Mouse (Mus musculus) MEL (cell line): ENCODE measurements around the gene Gpat2. TPM values are rescaled to one million over a fixed set of nuclear protein-coding genes. Genes with fewer than 3 reads are reported as not detected.

Source experiments
- DNase-seq: peaks from one replicate; pipeline ENCODE4 v3.0.0; 2011; ENCODE audit warnings: low read depth, low spot score
- H3K27ac ChIP-seq: 2 replicates; pipeline ENCODE4 v1.5.1; 2012; ENCODE audit warnings: low read depth, mild to moderate bottlenecking, control low read depth, low read length, moderate library complexity; ENCODE audit not compliant: control insufficient read depth
- H3K27me3 ChIP-seq, 2 experiments: fragments of 150-350 bp in 1 of 2; sonication (generic) in 1 of 2; 2 replicates each; pipeline ENCODE4 v1.6.1; 2012; ENCODE audit warnings: low read length in 2 of 2, mild to moderate bottlenecking in 2 of 2, improper control_type of control experiment in 1 of 2, moderate library complexity in 1 of 2; ENCODE audit not compliant: insufficient read depth in 2 of 2, control insufficient read depth in 1 of 2
- H3K36me3 ChIP-seq, 2 experiments: 2 replicates each; pipeline ENCODE4 v1.6.1; 2012 to 2014; ENCODE audit warnings: low read length in 2 of 2, improper control_type of control experiment in 1 of 2, inconsistent platforms in 1 of 2, mild to moderate bottlenecking in 1 of 2; ENCODE audit not compliant: insufficient read depth in 2 of 2, control insufficient read depth in 1 of 2
- H3K4me1 ChIP-seq, 2 experiments: fragments of 150-350 bp in 1 of 2; sonication (generic) in 1 of 2; 2 replicates each; pipeline ENCODE4 v1.6.1; 2012; ENCODE audit warnings: low read length in 2 of 2, improper control_type of control experiment in 1 of 2, mild to moderate bottlenecking in 1 of 2; ENCODE audit not compliant: insufficient read depth in 2 of 2, control insufficient read depth in 1 of 2
- H3K4me3 ChIP-seq, 2 experiments: fragments of 150-350 bp in 1 of 2; sonication (generic) in 1 of 2; 2 replicates each; pipeline ENCODE4 v1.5.1; 2012; ENCODE audit warnings: low read depth in 2 of 2, low read length in 2 of 2, mild to moderate bottlenecking in 2 of 2, moderate library complexity in 2 of 2, control low read depth in 1 of 2, improper control_type of control experiment in 1 of 2; ENCODE audit not compliant: control insufficient read depth in 1 of 2, insufficient read depth in 1 of 2
- H3K79me2 ChIP-seq: 2 replicates; pipeline ENCODE4 v1.6.1; 2012; ENCODE audit warnings: mild to moderate bottlenecking, low read length, moderate library complexity; ENCODE audit not compliant: control insufficient read depth, poor library complexity, insufficient read depth
- H3K9ac ChIP-seq: 2 replicates; pipeline ENCODE4 v1.6.1; 2012; ENCODE audit warnings: low read depth, mild to moderate bottlenecking, control low read depth, low read length, moderate library complexity; ENCODE audit not compliant: control insufficient read depth, poor library complexity, severe bottlenecking
- H3K9me3 ChIP-seq: fragments of 150-350 bp; sonication (generic); replicated peaks from 2 replicates; pipeline ENCODE4 v1.6.1; 2012; ENCODE audit warnings: mild to moderate bottlenecking, low read length, improper control_type of control experiment, moderate library complexity; ENCODE audit not compliant: insufficient read depth
- CHD1 ChIP-seq: IDR thresholded peaks from 2 replicates; pipeline ENCODE4 v1.6.1; 2012; ENCODE audit warnings: low read depth, mild to moderate bottlenecking, inconsistent platforms, low read length, improper control_type of control experiment
- CHD2 ChIP-seq: IDR thresholded peaks from 2 replicates; pipeline ENCODE4 v1.6.1; 2011; ENCODE audit warnings: low read length, improper control_type of control experiment
- CTCF ChIP-seq, 3 experiments: IDR thresholded peaks in 2 of 3; conservative IDR thresholded peaks in 1 of 3; 2 replicates each; pipeline ENCODE4 v1.5.1; 2011 to 2012; ENCODE audit warnings: low read length in 3 of 3, low read depth in 2 of 3, mild to moderate bottlenecking in 2 of 3, improper control_type of control experiment in 1 of 3, inconsistent platforms in 1 of 3, mixed read lengths in 1 of 3, moderate library complexity in 1 of 3; ENCODE audit not compliant: control insufficient read depth in 1 of 3, insufficient read depth in 1 of 3, poor library complexity in 1 of 3, severe bottlenecking in 1 of 3
- E2F4 ChIP-seq: IDR thresholded peaks from 2 replicates; pipeline ENCODE4 v1.6.1; 2011; ENCODE audit warnings: low read depth, low read length, improper control_type of control experiment, borderline replicate concordance
- ELF1 ChIP-seq: IDR thresholded peaks from 2 replicates; pipeline ENCODE4 v1.6.1; 2014; ENCODE audit warnings: low read depth, mild to moderate bottlenecking, inconsistent platforms, low read length, improper control_type of control experiment, moderate library complexity
- EP300 ChIP-seq, 2 experiments: IDR thresholded peaks; 2 replicates each; pipeline ENCODE4 v1.6.1; 2011; ENCODE audit warnings: improper control_type of control experiment in 2 of 2, low read length in 2 of 2, low read depth in 1 of 2, mild to moderate bottlenecking in 1 of 2
- GABPA ChIP-seq: IDR thresholded peaks from 2 replicates; pipeline ENCODE4 v1.6.1; 2012; ENCODE audit warnings: low read depth, mild to moderate bottlenecking, inconsistent platforms, low read length, improper control_type of control experiment, moderate library complexity
- GATA1 ChIP-seq: IDR thresholded peaks from 2 replicates; pipeline ENCODE4 v1.6.1; 2011; ENCODE audit warnings: low read depth, low read length, improper control_type of control experiment
- HCFC1 ChIP-seq: IDR thresholded peaks from 2 replicates; pipeline ENCODE4 v1.6.1; 2012; ENCODE audit warnings: low read depth, mild to moderate bottlenecking, inconsistent platforms, low read length, improper control_type of control experiment, moderate library complexity
- JUND ChIP-seq: IDR thresholded peaks from 2 replicates; pipeline ENCODE4 v1.6.1; 2011; ENCODE audit warnings: low read depth, mild to moderate bottlenecking, improper control_type of control experiment, low read length
- MAX ChIP-seq: IDR thresholded peaks from 2 replicates; pipeline ENCODE4 v1.6.1; 2011; ENCODE audit warnings: low read length, improper control_type of control experiment
- MAZ ChIP-seq: IDR thresholded peaks from 2 replicates; pipeline ENCODE4 v1.6.1; 2012; ENCODE audit warnings: low read depth, mild to moderate bottlenecking, inconsistent platforms, low read length, improper control_type of control experiment
- MEF2A ChIP-seq: IDR thresholded peaks from 2 replicates; pipeline ENCODE4 v1.6.1; 2014; ENCODE audit warnings: low read depth, mild to moderate bottlenecking, inconsistent platforms, low read length, improper control_type of control experiment; ENCODE audit not compliant: poor library complexity, insufficient replicate concordance, severe bottlenecking; ENCODE audit errors: extremely low read depth
- NELFE ChIP-seq: IDR thresholded peaks from 2 replicates; pipeline ENCODE4 v1.6.1; 2011; ENCODE audit warnings: low read depth, low read length, improper control_type of control experiment
- NRF1 ChIP-seq: IDR thresholded peaks from 2 replicates; pipeline ENCODE4 v1.6.1; 2014; ENCODE audit warnings: low read depth, mild to moderate bottlenecking, inconsistent platforms, low read length, improper control_type of control experiment, moderate library complexity; ENCODE audit not compliant: poor library complexity, insufficient read depth, severe bottlenecking
- POLR2A ChIP-seq, 2 experiments: IDR thresholded peaks; 2 replicates each; pipeline ENCODE4 v1.6.1; 2011 to 2012; ENCODE audit warnings: low read length in 2 of 2, mild to moderate bottlenecking in 2 of 2, control low read depth in 1 of 2, improper control_type of control experiment in 1 of 2, low read depth in 1 of 2, moderate library complexity in 1 of 2; ENCODE audit not compliant: control insufficient read depth in 1 of 2, insufficient read depth in 1 of 2, poor library complexity in 1 of 2
- POLR2AphosphoS5 ChIP-seq: IDR thresholded peaks from 2 replicates; pipeline ENCODE4 v1.6.1; 2012; ENCODE audit warnings: low read depth, borderline replicate concordance, mild to moderate bottlenecking, inconsistent platforms, low read length, moderate library complexity, mixed read lengths
- RAD21 ChIP-seq: IDR thresholded peaks from 2 replicates; pipeline ENCODE4 v1.6.1; 2011; ENCODE audit warnings: mild to moderate bottlenecking, low read depth, low read length, improper control_type of control experiment
- RCOR1 ChIP-seq: IDR thresholded peaks from 2 replicates; pipeline ENCODE4 v1.6.1; 2012; ENCODE audit warnings: low read depth, mild to moderate bottlenecking, inconsistent platforms, low read length, improper control_type of control experiment
- SIN3A ChIP-seq: IDR thresholded peaks from 2 replicates; pipeline ENCODE4 v1.6.1; 2012; ENCODE audit warnings: low read length, improper control_type of control experiment, inconsistent platforms
- SMC3 ChIP-seq: IDR thresholded peaks from 2 replicates; pipeline ENCODE4 v1.6.1; 2011; ENCODE audit warnings: low read depth, low read length, improper control_type of control experiment
- TAL1 ChIP-seq: IDR thresholded peaks from 2 replicates; pipeline ENCODE4 v1.6.1; 2012; ENCODE audit warnings: mild to moderate bottlenecking, inconsistent platforms, low read length, moderate library complexity, mixed read lengths
- TBP ChIP-seq: IDR thresholded peaks from 2 replicates; pipeline ENCODE4 v1.8.0; 2011; ENCODE audit warnings: low read depth, low read length, improper control_type of control experiment
- TCF12 ChIP-seq: IDR thresholded peaks from 2 replicates; pipeline ENCODE4 v1.6.1; 2014; ENCODE audit warnings: low read depth, mild to moderate bottlenecking, inconsistent platforms, low read length, improper control_type of control experiment, moderate library complexity
- UBTF ChIP-seq: IDR thresholded peaks from 2 replicates; pipeline ENCODE4 v1.6.1; 2012; ENCODE audit warnings: low read depth, mild to moderate bottlenecking, inconsistent platforms, low read length, improper control_type of control experiment, moderate library complexity, borderline replicate concordance; ENCODE audit not compliant: insufficient read depth
- USF1 ChIP-seq: IDR thresholded peaks from 2 replicates; pipeline ENCODE4 v1.6.1; 2014; ENCODE audit warnings: low read depth, mild to moderate bottlenecking, inconsistent platforms, low read length, improper control_type of control experiment, moderate library complexity
- USF2 ChIP-seq, 2 experiments: IDR thresholded peaks; 2 replicates each; pipeline ENCODE4 v1.6.1; 2011 to 2012; ENCODE audit warnings: improper control_type of control experiment in 2 of 2, low read length in 2 of 2, borderline replicate concordance in 1 of 2, inconsistent platforms in 1 of 2, low read depth in 1 of 2, mild to moderate bottlenecking in 1 of 2; ENCODE audit not compliant: insufficient read depth in 1 of 2
- ZC3H11A ChIP-seq: IDR thresholded peaks from 2 replicates; pipeline ENCODE4 v1.6.1; 2012; ENCODE audit warnings: low read depth, mild to moderate bottlenecking, inconsistent platforms, low read length, improper control_type of control experiment
- ZKSCAN1 ChIP-seq: IDR thresholded peaks from 2 replicates; pipeline ENCODE4 v1.6.1; 2012; ENCODE audit warnings: low read depth, mild to moderate bottlenecking, inconsistent platforms, low read length, improper control_type of control experiment, moderate library complexity
- ZMIZ1 ChIP-seq: IDR thresholded peaks from 2 replicates; pipeline ENCODE4 v1.6.1; 2012; ENCODE audit warnings: low read depth, mild to moderate bottlenecking, inconsistent platforms, low read length, improper control_type of control experiment, moderate library complexity
- ZNF384 ChIP-seq: IDR thresholded peaks from 2 replicates; pipeline ENCODE4 v1.6.1; 2012; ENCODE audit warnings: low read depth, mild to moderate bottlenecking, inconsistent platforms, low read length, improper control_type of control experiment
- polyA plus RNA-seq, 2 experiments: library from polyadenylated mRNA; stranded (reverse) in 1 of 2; unstranded in 1 of 2; fragments of >175 nt in 1 of 2; fragments of >200 nt in 1 of 2; gene quantifications; 2 replicates each; pipeline versions ENCODE4 v1.2.1 to v1.2.4; 2012; ENCODE audit warnings: low replicate concordance in 2 of 2, low read depth in 1 of 2; ENCODE audit not compliant: insufficient read length in 2 of 2, insufficient read depth in 1 of 2, missing spikeins in 1 of 2
- total RNA-seq: library from RNA; depleted of rRNA; stranded (reverse); fragments of 300-350 nt; gene quantifications from 2 replicates; pipeline ENCODE4 v1.2.3, GENCODE M21; 2012

The Gpat2 gene
- total and polyA plus RNA-seq, 3 experiments = 0.07 TPM; not detected in 2

DNA sequence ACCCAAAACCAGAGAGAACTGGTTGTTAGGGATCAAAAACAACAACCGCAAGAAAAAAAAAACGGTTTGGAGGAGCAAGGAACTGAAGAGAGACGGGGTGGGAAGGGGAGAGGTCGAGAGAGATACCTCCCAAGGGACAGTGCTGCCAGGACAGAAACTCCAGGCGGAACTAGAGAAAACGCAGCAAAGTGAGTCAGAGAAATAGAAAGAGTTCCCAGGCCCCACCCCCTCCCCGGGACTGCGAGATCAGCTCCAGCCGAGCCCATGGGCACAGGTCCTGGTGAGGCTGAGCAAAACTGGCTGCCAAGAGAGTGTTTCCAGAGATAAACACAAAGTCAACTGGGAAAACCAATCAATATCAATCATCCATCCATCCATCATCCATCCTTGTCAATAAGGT, 36.4 kb downstream of the Gpat2 start:
- DNase-seq = no peak
- Histone ChIP-seq H3K27me3 (peaks cover 0 to 3% of the 10 kb centered on the region in 2 experiments; a peak in 2 of 4 replicates), H3K27ac (no peak overlapping the region), H3K4me1 (peaks cover 0 to 10% of the 10 kb centered on the region in 2 experiments; a peak in 2 of 4 replicates), H3K4me3 (no peak overlapping the region), H3K79me2 (no peaks in the 10 kb centered on the region), H3K9ac (no peak overlapping the region), H3K9me3 (no peaks in the 10 kb centered on the region), H3K36me3 (peaks cover 0 to 4% of the 10 kb centered on the region in 2 experiments; a peak in 1 of 4 replicates)
- TF ChIP-seq ELF1 = no peak
- TF ChIP-seq SIN3A = no peak
- no peak for TF ChIP-seq POLR2AphosphoS5
- TF ChIP-seq RAD21 = no peak
- no peak for TF ChIP-seq ZC3H11A
- TF ChIP-seq SMC3 = no peak
- TF ChIP-seq ZNF384 = no peak
- TF ChIP-seq GATA1 = no peak
- no peak for TF ChIP-seq TBP
- no peak for TF ChIP-seq MEF2A

DNA sequence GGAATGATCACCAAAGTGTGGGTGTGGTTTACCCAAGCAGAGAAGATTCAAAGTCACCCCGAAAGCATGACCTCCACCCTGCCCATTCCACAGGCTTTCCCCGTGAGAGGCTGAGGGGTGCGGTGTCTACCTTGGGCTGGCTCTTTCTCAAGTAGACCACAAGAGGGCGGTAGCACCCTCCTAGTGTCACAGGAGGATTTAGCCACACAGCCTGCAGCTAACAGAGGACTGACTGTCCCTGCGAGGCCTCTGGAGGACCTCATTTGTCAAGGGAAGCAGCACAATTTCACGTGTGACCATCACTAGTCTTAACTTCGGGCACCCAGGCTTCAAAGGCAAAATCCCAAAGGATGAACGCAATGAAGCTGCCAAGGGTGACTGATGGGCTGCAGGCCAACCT, 37.3 kb downstream of the Gpat2 start:
- Histone ChIP-seq H3K36me3 (peaks cover 0 to 4% of the 10 kb centered on the region in 2 experiments; a peak in 1 of 4 replicates), H3K4me1 (peaks cover 0 to 10% of the 10 kb centered on the region in 2 experiments; a peak in 2 of 4 replicates), H3K27ac (no peak overlapping the region), H3K79me2 (no peaks in the 10 kb centered on the region), H3K9ac (no peak overlapping the region), H3K27me3 (peaks cover 0 to 3% of the 10 kb centered on the region in 2 experiments; a peak in 2 of 4 replicates), H3K9me3 (no peaks in the 10 kb centered on the region), H3K4me3 (no peak overlapping the region)
- DNase-seq = peak; percentile 71
- no peak for TF ChIP-seq GATA1
- TF ChIP-seq USF1 = no peak
- no peak for TF ChIP-seq MAX
- peak; percentile 39; the same call in 1 of the 2 replicates for TF ChIP-seq ZC3H11A
- TF ChIP-seq POLR2AphosphoS5 = no peak
- TF ChIP-seq TAL1 = no peak
- no peak for TF ChIP-seq UBTF
- TF ChIP-seq E2F4 = no peak
- TF ChIP-seq RAD21 = peak; percentile 66
- no peak for TF ChIP-seq POLR2A (IDR thresholded peaks at IDR 0.05; ENCODE audit: control insufficient read depth in 1 of 2, insufficient read depth in 1 of 2, low read depth in 1 of 2, low read length in 2 of 2, poor library complexity in 1 of 2)
- TF ChIP-seq ELF1 = no peak
- TF ChIP-seq CTCF (IDR thresholded peaks at IDR 0.05 in 2 of 3, conservative IDR thresholded peaks at IDR 0.05 in 1 of 3; ENCODE audit: control insufficient read depth in 1 of 3, insufficient read depth in 1 of 3, low read depth in 2 of 3, low read length in 3 of 3, poor library complexity in 1 of 3, severe bottlenecking in 1 of 3) = peak; percentile 82 to 86 (median 83)
- no peak for TF ChIP-seq CHD1
- TF ChIP-seq TCF12 = no peak
- no peak for TF ChIP-seq JUND
- no peak for TF ChIP-seq RCOR1
- TF ChIP-seq SMC3 = peak; percentile 74
- peak; percentile 50; the same call in 1 of the 2 replicates for TF ChIP-seq MAZ
- TF ChIP-seq EP300 (IDR thresholded peaks at IDR 0.05; ENCODE audit: low read depth in 1 of 2, low read length in 2 of 2) = no peak
- TF ChIP-seq ZKSCAN1 = no peak
- TF ChIP-seq ZMIZ1 = no peak
- no peak for TF ChIP-seq CHD2
- TF ChIP-seq GABPA = no peak
- no peak for TF ChIP-seq NRF1
- TF ChIP-seq USF2 (IDR thresholded peaks at IDR 0.05; ENCODE audit: borderline replicate concordance in 1 of 2, insufficient read depth in 1 of 2, low read depth in 1 of 2, low read length in 2 of 2) = no peak
- TF ChIP-seq HCFC1 = no peak
- TF ChIP-seq NELFE = 0 out of 2 replicates have a peak, but pooled peaks have one; percentile 12
